Mouse (Mus musculus) heart, embryonic 14.5 days (tissue): Measurements from ENCODE around the gene Dcaf6. TPM values are rescaled to one million over a fixed set of nuclear protein-coding genes. Genes with fewer than 3 reads are reported as not detected.

Experiments
- ATAC-seq: fragments of 200-750 bp; cut with Nextera tagmentation; 2 replicates; pipeline ENCODE4 v1.8.0; 2017; ENCODE audit warnings: low read depth, moderate TSS enrichment; ENCODE audit not compliant: insufficient number of reproducible peaks, insufficient read depth, low FRiP score
- H3K27ac ChIP-seq, 2 experiments: fragments of 200-500 bp in 1 of 2; fragments of 300-500 bp in 1 of 2; sonication (generic) in 1 of 2; replicated peaks in 1 of 2; 2 replicates each; pipeline ENCODE4 v1.5.1; 2012 to 2014; ENCODE audit warnings: low read depth in 2 of 2, low read length in 2 of 2, control low read depth in 1 of 2, mild to moderate bottlenecking in 1 of 2, mixed read lengths in 1 of 2; ENCODE audit not compliant: control insufficient read depth in 1 of 2, insufficient read depth in 1 of 2
- H3K27me3 ChIP-seq: fragments of 300-500 bp; sonication (generic); 2 replicates; pipeline ENCODE4 v1.6.1; 2014; ENCODE audit warnings: mild to moderate bottlenecking, low read length, control low read depth; ENCODE audit not compliant: control insufficient read depth, insufficient read depth
- H3K36me3 ChIP-seq: fragments of 300-500 bp; sonication (generic); 2 replicates; pipeline ENCODE4 v1.6.1; 2014; ENCODE audit warnings: mild to moderate bottlenecking, control low read depth, low read length, mixed read lengths; ENCODE audit not compliant: control insufficient read depth, insufficient read depth
- H3K4me1 ChIP-seq, 2 experiments: fragments of 200-500 bp in 1 of 2; fragments of 300-500 bp in 1 of 2; sonication (generic) in 1 of 2; 2 replicates each; pipeline ENCODE4 v1.6.1; 2012 to 2014; ENCODE audit warnings: low read length in 2 of 2, control low read depth in 1 of 2, mixed read lengths in 1 of 2; ENCODE audit not compliant: control insufficient read depth in 2 of 2, insufficient read depth in 2 of 2
- H3K4me2 ChIP-seq: fragments of 300-500 bp; sonication (generic); 2 replicates; pipeline ENCODE4 v1.6.1; 2014; ENCODE audit warnings: mild to moderate bottlenecking, low read length
- H3K4me3 ChIP-seq, 2 experiments: fragments of 200-500 bp in 1 of 2; fragments of 300-500 bp in 1 of 2; sonication (generic) in 1 of 2; 2 replicates each; pipeline ENCODE4 v1.5.1; 2012 to 2014; ENCODE audit warnings: low read length in 2 of 2, mild to moderate bottlenecking in 2 of 2, control low read depth in 1 of 2, low read depth in 1 of 2, moderate library complexity in 1 of 2; ENCODE audit not compliant: control insufficient read depth in 1 of 2, insufficient read depth in 1 of 2
- H3K9ac ChIP-seq: fragments of 300-500 bp; sonication (generic); 2 replicates; pipeline ENCODE4 v1.6.1; 2014; ENCODE audit warnings: mild to moderate bottlenecking, low read length
- H3K9me3 ChIP-seq: fragments of 300-500 bp; sonication (generic); 2 replicates; pipeline ENCODE4 v1.6.1; 2016; ENCODE audit warnings: low read length, control low read depth; ENCODE audit not compliant: control insufficient read depth
- WGBS: fragments of 180-500 bp; shearing (Covaris S2); extraction: QIAGEN DNeasy Blood & Tissue Kit; methylation state at CpG from one replicate; pipeline ENCODE4 v1.1.7; 2014; 5-methylcytosine and 5-hydroxymethylcytosine counted together
- polyA plus RNA-seq: library from polyadenylated mRNA; unstranded; fragments of >200 nt; fragmentation: Nextera tagmentation; extraction: Ambion mirVana; gene quantifications from 2 replicates; pipeline ENCODE4 v1.2.1, GENCODE M21; 2014

Dcaf6 gene
- polyA plus RNA-seq, 1 experiment from 2014 or later: 24.7 TPM

DNA sequence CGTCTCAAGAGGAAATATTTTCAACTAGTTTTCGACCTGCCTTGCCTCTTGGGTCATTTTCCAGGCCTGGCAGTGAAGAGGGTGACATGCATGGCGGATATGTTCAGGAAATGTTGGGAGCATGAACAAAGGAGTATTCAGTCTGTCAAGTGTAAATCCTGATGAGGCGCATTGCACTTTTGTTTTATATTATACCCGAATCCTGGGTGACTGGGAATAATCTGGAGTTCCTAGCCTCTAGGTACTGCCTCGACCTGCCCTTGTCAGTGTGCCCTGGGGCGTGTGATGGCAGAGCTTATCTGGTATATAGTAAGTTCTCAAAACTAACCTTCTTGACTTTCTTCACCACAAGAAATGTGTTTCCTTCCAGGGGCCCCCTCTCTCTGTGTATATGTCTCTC lies 176.2 kb downstream of the Dcaf6 start:
- H3K9me3 ChIP-seq: no peaks in the 10 kb centered on the region
- no peaks in the 10 kb centered on the region for H3K27me3 ChIP-seq
- 75% methylated on average over 7 of the region's 7 CpGs for WGBS
- H3K4me3 ChIP-seq: no peak overlapping the region
- H3K36me3 ChIP-seq: no peaks in the 10 kb centered on the region
- ATAC-seq: no peak
- peaks cover 7 to 18% of the 10 kb centered on the region in 2 experiments for H3K4me1 ChIP-seq
- H3K9ac ChIP-seq: no peak overlapping the region
- H3K4me2 ChIP-seq: no peak overlapping the region
- no peak overlapping the region for H3K27ac ChIP-seq

DNA sequence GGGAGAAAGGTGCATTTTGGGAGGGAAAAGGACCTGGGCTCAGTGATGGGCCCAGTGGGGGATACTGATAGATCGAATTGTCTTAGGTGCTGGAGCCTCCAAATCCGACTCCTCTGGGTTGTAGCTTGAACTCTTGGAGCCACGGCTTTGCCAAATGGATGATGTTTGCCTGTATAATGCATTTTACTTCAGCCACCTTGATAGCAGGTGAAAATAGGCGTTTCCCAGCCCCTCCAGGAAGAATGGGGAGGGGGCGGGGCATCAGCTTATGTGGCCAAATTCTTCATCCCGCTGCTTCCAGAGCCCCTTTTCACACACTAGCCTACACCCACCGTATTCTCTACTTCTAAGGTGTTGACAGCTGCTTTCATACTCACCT lies 177.3 kb downstream of the Dcaf6 start:
- Histone ChIP-seq H3K9ac (peak overlapping the region; percentile 82; the same call in 1 of the 2 replicates), H3K4me3 (peak overlapping the region; percentile 69 to 72), H3K27me3 (no peaks in the 10 kb centered on the region), H3K9me3 (no peaks in the 10 kb centered on the region), H3K27ac (no peak overlapping the region), H3K36me3 (no peaks in the 10 kb centered on the region), H3K4me1 (peaks cover 7 to 18% of the 10 kb centered on the region in 2 experiments), H3K4me2 (peak overlapping the region; percentile 84)
- 18% methylated on average over 7 of the region's 7 CpGs for WGBS
- no peak for ATAC-seq

- peak; percentile 49; the same call in 1 of the 2 replicates for ATAC-seq
- Histone ChIP-seq H3K36me3 (no peaks in the 10 kb centered on the region), H3K27ac (peak overlapping the region in 1 of 2 experiments; percentile 69; a peak in 3 of 4 replicates), H3K9ac (peak overlapping the region; percentile 82), H3K4me3 (peak overlapping the region; percentile 69 to 72), H3K27me3 (no peaks in the 10 kb centered on the region), H3K4me1 (peaks cover 7 to 18% of the 10 kb centered on the region in 2 experiments), H3K9me3 (no peaks in the 10 kb centered on the region), H3K4me2 (peak overlapping the region; percentile 84)
- 2% methylated on average over 35 of the region's 35 CpGs for WGBS
These were observed 177.9 kb downstream of the Dcaf6 start for GRCm38 (mm10) chr1:165282222-165282966.

DNA sequence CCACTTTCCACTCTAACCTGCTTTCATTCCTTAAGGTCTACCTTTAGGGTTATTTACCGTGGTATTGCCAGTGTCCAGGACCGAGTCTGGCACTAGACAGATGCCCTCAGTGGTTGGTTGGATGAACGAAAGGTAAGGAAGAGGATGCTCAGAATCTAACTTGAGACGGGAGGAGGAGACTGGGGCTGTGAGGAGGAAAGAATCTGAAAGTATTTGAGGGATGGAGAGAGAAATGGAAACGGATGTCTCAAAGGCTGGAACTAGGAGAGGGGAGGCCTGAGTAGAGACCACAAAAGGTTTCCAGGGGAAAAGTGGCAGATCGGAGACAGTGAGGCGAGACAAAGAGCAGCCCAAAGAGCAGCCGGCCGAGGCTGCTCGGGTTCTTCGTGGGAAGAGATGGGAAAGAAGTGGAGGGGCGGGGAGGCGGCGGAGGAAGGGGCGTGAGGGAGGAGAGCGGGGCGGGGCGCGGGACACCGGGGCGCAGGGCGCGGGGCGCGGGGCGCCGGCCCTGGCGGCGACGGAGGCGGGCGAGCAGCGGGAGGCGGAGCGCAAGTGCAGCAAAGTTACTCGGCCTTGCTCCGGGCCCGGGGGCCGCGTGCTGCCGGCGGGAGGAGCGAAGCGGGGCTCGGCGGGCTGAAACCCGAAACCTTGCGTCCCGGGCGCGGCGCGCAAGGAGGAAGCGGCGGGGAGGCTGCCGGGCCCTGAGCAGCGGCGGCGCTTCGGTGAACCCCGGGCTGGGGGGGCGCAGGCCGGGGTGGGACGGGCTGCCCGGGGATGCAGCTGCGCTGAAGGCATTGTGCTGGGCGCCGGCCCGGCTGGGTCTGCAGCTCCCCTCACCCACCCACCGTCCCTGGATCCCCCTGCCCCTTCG lies 178.7 kb downstream of the Dcaf6 start:
- Histone ChIP-seq H3K4me2 (peak overlapping the region; percentile 84), H3K27me3 (no peaks in the 10 kb centered on the region), H3K4me1 (peaks cover 7 to 18% of the 10 kb centered on the region in 2 experiments), H3K9me3 (no peaks in the 10 kb centered on the region), H3K9ac (peak overlapping the region; percentile 82), H3K36me3 (no peaks in the 10 kb centered on the region), H3K4me3 (peak overlapping the region; percentile 69 to 72), H3K27ac (peak overlapping the region; percentile 60 to 69)
- peak; percentile 73 for ATAC-seq
- under 1% methylated on average over 19 of the region's 71 CpGs for WGBS

GRCm38 (mm10) chr1:165280741-165281140 lies 179.5 kb downstream of the Dcaf6 start:
- no peak for ATAC-seq
- Histone ChIP-seq H3K27me3 (no peaks in the 10 kb centered on the region), H3K4me1 (peaks cover 7 to 18% of the 10 kb centered on the region in 2 experiments), H3K9ac (peak overlapping the region; percentile 82; the same call in 1 of the 2 replicates), H3K27ac (0 out of 4 replicates have a peak overlapping the region, but pooled peaks of 1 of the 2 experiments have one; percentile 69), H3K36me3 (no peaks in the 10 kb centered on the region), H3K4me3 (peak overlapping the region in 1 of 2 experiments; percentile 69; a peak in 2 of 4 replicates), H3K9me3 (no peaks in the 10 kb centered on the region), H3K4me2 (peak overlapping the region; percentile 84)
- 78% methylated on average over 10 of the region's 10 CpGs for WGBS

Other genes starting within 250 kb of the Dcaf6 start
- gene Tiprl, start 223.5 kb downstream of the Dcaf6 start, polyA plus RNA-seq: 85.2 and 89.7 TPM in 2 replicates
- 0.57 and 1.0 TPM in 2 replicates for gene Gpr161, start 164.7 kb downstream of the Dcaf6 start, polyA plus RNA-seq
- gene Mpc2, start 162 bp upstream of the Dcaf6 start, polyA plus RNA-seq: 311 and 319 TPM in 2 replicates
- 0.09 and 0.23 TPM in 2 replicates for gene Adcy10, start 24.7 kb upstream of the Dcaf6 start, polyA plus RNA-seq
- gene Mpzl1, start 174.1 kb upstream of the Dcaf6 start, polyA plus RNA-seq: 121 TPM in 2 replicates
- 81.2 and 86.3 TPM in 2 replicates for gene Rcsd1, start 249.3 kb upstream of the Dcaf6 start, polyA plus RNA-seq